In the genomic region with DNA sequence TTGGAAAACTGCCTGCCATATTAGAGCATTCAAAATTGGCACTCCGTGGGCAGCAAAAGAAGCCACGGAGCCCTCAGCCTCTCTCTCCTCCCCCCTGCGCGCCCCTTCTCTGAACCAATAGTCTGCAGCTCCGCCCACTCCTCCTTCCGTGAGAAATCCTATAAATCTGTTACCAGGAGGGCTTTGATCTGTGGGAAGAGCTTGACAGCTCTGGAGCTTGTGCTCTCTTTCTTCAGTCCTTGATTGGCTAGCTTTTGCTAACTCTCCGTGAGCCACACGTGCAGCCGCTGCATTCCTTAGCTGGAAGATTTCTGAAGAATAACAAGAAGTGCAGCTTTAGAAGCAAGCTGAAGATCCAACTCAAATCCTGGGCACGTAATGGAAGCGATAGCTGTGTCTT, we compare ENCODE assay signal across 9 mouse cellular contexts. TPM values are rescaled to one million over a fixed set of nuclear protein-coding genes. Genes with fewer than 3 reads are reported as not detected.
A peak's percentile ranks its signal among the peaks of the same experiment; 100 is the strongest.
DNase-seq lines count a peak whose midpoint lies in the region; ATAC-seq lines count a peak whose summit lies in the region.
"Had no signal": no experiment of that assay in that cellular context is flagged by ENCODE, and none has a peak within 500 bp of the region (broad histone marks: within the 10 kb centered on the region; RNA-seq: fewer than 3 reads in every experiment).

No protein-coding gene starts in this region.

- no peak overlapping the region for H3K4me3 ChIP-seq in limb, embryonic 13.5 days

- ATAC-seq in limb, embryonic 13.5 days (ENCODE audit: low FRiP score, low read depth), result peak; percentile 77; the same call in 1 of the 2 replicates

- 7% methylated on average over 11 of the region's 11 CpGs for WGBS in limb, embryonic 13.5 days

- no peak overlapping the region for H3K27ac ChIP-seq in limb, embryonic 13.5 days

- no peaks in the 10 kb centered on the region for H3K4me1 ChIP-seq in limb, embryonic 13.5 days

- peaks cover 29% of the 10 kb centered on the region for H3K27me3 ChIP-seq in limb, embryonic 13.5 days

- no peaks in the 10 kb centered on the region for H3K9me3 ChIP-seq in limb, embryonic 13.5 days

- no peak overlapping the region for H3K9ac ChIP-seq in limb, embryonic 13.5 days

- DNase-seq in ES-CJ7 (ENCODE audit: low read depth, low spot score), result peak; percentile 38
- DNase-seq in adrenal gland, postnatal 10 days, result peak; percentile 18
- DNase-seq in forelimb bud, embryonic 11.5 days (ENCODE audit: low read depth, low spot score), result peak; percentile 55
- peak; percentile 46 for DNase-seq in testis, postnatal 10 days (ENCODE audit: low spot score)
- no peak for DNase-seq in c-Kit-positive CD71-positive TER-119-positive erythroid progenitor cells, embryonic 14.5 days (ENCODE audit: low spot score)
- no peak for DNase-seq in cerebellum, adult 9-10 months
- DNase-seq in MN1 (ENCODE audit: low spot score), result no peak

- H3K36me3 ChIP-seq in limb, embryonic 13.5 days, result no peaks in the 10 kb centered on the region

- H3K4me2 ChIP-seq in limb, embryonic 13.5 days (replicated peaks), result peak overlapping the region; percentile 27; the same call in 1 of the 2 replicates

RNA-seq across cellular contexts. Expression of gene Pgr15l, which starts 2.6 kb away (rescaled TPM):
- total RNA-seq in adrenal gland, postnatal 10 days (2021), result under 1 TPM in 1 of 2 experiments, not detected in 1; 0.06 TPM
- not detected in 2 replicates for polyA plus RNA-seq in limb, embryonic 13.5 days (2015; fragmentation: Nextera tagmentation; extraction: Ambion mirVana)
- polyA plus RNA-seq: heart, embryonic 16.5 days had no signal

Comparison
In these comparisons a context has a peak if more than half of its experiments do, and no peak if none do; other contexts are left out.
1. DNase-seq: peak in ES-CJ7 (single experiment), adrenal gland, postnatal 10 days (single experiment), forelimb bud, embryonic 11.5 days (single experiment) and testis, postnatal 10 days (single experiment); none in c-Kit-positive CD71-positive TER-119-positive erythroid progenitor cells, embryonic 14.5 days (single experiment), cerebellum, adult 9-10 months (single experiment) and MN1 (single experiment).